Mouse (Mus musculus) adipocyte (in vitro differentiated cells): ENCODE measurements around the gene Zfp113.

ENCODE experiments used
- DNase-seq: peaks from one replicate; pipeline ENCODE4 v3.0.0-alpha.2; 2016; ENCODE audit warnings: low spot score

Gene Zfp113

DNA sequence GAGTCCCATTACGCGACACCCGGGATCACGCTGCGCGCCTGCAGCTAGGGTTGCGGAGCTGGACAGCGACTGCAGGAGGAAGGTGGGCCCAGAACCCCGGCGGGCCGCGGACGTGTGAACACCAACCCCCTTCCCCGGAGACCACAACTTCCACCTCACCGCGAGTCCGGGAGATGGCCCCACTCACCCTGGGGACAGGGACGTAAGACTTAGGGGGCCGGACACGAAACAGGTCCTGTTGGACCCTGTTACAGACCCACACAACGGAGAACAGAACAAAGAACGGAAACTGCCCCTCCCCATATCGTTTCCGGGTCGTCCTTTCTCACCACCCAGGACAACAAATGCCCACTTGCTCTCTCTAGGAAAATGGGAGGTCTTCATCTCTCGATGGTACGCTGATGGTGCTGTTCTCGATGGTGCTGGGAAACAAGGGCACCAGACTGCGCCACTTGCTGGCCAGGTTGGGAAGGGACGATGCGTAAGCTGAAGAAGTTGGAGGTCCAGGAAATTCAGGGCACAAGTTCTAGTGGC is at the start of gene Zfp113:
TSS of gene Zfp113 (minus strand) at position 302 of the 534 bp plus-strand sequence.
- peak; percentile 98 for DNase-seq

DNA sequence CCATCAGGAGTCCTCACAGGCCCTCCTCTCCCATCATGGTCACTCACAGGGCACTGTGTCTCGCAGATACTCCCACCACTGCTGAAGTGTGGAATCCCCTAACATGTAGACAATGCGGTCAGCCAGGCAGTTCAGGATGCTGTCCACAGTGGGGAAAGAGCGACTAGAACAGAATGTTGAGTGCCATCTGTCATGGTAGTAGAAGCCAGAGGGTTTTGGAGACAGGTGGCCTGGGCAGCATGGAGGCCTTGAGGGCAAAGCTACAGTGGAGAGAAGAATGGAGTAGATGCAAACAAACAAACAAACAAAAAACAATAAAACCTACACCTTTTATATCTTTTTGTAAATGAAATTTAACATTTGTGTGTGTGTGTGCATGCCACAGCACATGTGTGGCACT is 46.5 kb upstream of the Zfp113 start:
- no peak for DNase-seq

DNA sequence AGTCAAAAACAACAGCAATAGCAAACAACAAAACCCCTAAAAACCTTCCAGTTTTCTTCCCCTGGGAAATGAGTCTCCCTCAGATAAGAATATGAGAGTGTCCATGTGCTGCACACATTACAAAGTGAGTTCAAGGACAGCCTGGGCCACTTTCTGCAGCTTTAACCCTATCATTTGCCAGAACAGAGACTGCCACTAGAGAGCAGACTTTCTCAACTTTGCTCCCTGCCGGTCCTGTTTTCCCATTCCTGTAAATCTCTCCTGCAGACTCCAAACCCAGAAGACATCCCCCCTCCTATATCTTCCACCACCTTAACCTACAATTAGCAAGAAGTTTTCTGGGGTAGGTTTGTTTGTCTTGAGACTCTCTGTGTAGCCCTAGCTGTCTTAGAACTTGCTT is 44.0 kb upstream of the Zfp113 start:
- DNase-seq: peak; percentile 70

DNA sequence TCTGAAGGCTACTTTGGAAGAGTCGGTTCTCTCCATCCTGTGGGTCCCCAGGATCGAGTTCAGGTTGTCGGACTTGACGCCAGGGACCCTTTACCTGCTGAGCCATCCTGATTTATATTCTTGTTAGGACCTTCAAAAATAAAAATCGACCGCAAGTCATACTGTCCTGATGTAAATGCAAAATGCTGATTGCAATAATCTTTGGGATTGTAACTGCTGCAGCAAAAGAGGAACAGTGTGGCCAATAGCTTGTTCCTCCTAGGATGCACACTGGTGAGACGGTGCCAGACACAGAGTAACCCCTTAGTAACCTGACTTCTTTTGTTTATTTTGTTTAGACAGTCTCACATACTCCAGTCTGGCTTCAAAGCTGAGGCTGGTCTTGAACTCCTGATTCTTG is 39.9 kb upstream of the Zfp113 start:
- no peak for DNase-seq

DNA sequence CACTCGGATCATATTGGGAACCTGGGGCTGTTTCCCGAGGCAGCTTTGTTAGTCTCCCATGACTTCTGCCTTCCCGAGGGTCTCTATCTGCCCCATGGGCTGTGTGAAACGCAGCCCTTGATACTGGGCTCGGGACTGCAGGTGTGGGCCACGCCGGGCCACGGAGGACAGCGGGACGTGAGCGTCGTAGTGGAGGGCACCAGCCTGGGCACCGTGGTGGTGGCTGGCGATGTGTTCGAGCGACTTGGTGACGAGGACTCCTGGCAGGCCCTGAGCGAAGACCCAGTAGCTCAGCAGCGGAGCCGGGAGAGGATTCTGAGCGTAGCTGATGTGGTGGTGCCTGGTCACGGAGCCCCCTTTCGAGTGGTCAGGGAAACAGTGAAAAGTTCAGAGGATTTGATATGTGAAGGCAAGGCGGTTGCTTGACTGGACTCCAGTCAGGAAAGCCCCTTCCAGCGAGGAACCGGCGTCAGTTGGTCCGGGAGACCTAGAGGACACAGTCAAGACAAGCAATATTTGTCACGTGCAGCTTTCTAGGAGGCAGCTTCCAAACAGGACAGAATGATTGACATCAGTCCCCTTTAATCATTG is 39.3 kb upstream of the Zfp113 start:
- no peak for DNase-seq

DNA sequence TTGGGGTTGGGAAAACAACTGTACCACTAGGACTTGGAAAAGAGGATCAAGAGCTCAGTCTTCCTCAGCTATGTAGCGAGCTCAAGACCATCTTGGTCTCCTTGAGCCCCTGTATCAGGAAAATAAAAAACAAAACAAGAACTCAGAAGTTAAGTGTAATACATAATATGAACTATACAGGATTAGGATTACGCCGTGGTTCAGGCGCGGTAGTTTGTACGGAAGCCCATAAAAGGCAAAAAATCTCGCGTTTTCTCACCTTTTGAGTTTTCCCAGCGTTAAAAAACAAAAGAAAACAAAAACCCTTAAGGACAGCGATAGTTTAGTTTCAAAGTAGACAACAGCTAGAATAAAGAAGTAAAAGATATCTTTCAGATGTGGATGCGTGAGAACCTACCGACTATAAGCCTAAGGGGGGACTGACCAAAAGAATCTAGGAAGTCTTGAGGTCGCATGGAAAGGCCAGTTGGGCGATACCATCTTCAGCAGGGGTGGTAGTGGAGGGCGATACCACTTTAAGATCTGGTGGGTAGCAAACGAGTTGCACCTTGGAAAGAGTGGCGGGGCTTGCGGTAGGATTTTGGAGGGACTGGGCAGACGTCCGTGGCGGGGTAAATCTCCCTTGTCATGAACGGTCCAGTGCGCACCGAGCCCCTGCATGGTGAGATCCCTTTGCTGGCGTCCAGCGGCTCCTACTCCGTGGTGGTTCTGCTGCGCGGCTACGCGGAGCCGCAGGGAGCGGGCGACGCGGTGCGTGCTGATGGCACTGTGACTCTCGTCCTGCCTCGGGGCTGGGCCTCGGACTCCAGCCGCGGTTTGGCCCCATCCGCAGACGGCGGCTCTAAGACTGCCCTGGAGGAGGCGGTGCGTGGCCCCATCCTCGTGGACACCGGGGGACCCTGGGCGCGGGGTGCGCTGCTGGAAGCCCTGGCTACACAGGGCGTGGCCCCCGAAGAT is 38.5 kb upstream of the Zfp113 start, which contains the start of gene Mblac1:
TSS of gene Mblac1 (plus strand) at position 544 of the 957 bp plus-strand sequence.
- DNase-seq: peak; percentile 87

DNA sequence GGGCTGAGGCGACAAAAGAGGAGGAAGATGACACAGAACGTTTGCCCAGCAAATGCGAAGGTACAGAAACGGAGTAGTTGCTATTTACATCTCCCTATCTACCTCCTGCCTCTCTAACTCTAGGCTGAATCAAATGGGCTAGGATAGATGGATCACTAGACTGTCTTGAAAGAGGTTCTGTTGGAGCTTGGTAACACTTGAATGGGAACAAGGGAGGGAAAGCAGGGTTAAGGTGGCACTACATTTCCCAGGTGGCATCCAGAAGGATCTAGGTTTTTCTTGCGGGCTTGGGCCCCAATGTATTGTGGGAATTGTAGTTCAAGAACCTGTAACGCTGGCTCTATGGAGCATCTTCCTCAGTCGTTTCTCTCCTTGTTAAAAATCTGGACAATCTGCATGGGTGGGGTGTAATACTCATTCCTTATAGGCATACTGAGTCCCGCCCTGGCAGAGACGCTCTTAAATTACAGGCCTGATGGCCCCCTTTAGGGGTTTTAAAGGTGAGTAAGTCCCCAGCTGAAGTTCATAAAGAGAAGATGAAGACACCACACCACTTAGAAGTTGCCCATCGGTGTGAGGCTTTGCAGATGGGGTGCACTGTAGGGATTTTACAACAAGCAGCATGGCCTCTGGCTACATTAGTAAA is 32.2 kb upstream of the Zfp113 start:
- DNase-seq: peak; percentile 91

DNA sequence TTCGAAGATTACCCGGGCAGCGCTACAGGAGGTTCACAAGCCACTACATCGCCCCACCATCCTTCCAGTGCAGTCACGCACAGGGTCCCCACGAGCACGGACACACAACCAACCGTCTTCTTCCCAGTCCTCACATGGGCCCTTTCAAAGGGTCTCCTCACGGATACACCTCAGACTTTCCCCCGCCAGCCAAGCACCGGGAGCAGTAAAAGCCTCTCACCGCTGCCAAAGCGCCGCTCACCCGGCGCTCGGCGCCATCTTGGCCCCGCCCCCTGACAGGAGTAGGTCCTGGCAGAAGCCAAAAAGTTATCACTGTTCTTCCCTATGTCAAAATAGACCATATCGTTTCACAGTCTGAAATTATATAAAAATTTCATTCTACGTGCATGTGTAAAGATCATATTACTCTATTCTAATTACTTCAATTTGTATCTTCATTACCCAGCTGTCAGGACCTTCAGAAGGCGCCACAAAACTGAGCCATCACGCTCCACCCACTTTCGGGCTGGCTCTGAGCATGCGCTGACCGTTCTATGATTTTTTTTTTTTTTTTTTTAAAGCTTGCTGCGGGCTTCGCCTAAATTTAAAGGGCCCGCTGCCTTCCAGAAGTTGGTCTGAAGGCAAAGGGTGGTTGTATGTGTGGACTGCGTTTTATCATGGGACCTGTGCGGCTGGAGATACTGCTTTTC is 31.6 kb upstream of the Zfp113 start, which contains the start of the genes Taf6 and Cnpy4:
TSS of gene Taf6 (minus strand) at position 502 of the 689 bp plus-strand sequence.
TSS of gene Cnpy4 (plus strand) at position 536 of the 689 bp plus-strand sequence.
- peak; percentile 97 for DNase-seq

DNA sequence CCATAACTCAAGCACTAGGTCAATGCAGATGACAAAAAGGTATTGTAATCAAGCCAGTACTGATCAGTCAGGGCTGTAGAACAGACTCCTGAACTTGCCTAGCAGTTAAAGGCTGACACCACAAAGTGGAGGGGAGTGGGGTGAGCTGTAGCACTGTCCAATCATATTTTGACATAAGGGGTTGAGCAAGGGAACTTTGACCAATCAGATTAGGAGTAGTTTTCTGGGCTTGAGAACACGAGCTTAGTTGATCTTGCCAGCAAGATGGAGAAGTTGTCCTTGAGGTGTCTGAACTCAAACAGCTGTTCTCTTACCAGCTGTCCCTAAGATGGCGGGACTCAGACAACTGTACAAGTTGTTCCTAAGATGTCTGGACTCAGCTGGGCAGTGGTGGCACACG is 17.7 kb upstream of the Zfp113 start:
- peak; percentile 79 for DNase-seq

DNA sequence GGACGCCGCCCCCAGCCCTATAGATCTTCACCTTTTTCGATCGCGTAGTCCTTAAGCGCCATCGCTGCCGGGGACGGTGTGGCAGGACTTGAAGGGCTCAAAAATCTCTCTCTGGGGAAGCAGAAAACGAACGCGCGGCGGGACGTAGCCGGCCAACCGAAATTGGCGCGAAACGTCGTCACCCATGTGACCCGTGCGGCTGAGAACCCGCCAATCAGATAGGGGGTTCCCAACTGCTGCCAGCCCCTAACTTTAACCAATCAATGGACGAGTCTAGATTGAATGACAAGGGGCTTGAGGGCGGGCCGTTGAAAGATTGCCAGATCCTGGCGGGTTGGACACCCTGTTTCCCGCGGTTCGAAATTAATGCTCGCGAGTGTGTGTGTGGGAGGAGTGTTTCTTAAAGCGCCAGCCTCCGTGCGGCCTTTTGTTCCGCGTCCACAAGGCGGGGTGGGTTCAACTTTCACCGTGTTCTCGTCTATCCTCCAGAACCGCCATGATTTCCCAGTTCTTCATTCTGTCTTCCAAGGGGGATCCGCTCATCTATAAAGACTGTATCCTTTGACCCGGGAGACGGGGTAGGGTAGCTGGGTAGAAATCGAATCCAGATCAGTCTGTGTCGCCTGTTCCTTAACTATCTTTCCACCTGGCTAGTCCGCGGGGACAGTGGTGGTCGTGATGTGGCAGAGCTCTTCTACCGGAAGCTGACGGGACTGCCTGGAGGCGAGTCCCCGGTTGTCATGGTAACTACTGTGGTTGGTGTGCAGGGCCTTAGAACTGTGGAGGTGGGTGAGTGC is 16.3 kb upstream of the Zfp113 start, which contains the start of the genes Ap4m1 and Mcm7:
TSS of gene Ap4m1 (plus strand) at position 308 of the 797 bp plus-strand sequence.
TSS of gene Mcm7 (minus strand) at position 728 of the 797 bp plus-strand sequence.
- peak; percentile 100 for DNase-seq

DNA sequence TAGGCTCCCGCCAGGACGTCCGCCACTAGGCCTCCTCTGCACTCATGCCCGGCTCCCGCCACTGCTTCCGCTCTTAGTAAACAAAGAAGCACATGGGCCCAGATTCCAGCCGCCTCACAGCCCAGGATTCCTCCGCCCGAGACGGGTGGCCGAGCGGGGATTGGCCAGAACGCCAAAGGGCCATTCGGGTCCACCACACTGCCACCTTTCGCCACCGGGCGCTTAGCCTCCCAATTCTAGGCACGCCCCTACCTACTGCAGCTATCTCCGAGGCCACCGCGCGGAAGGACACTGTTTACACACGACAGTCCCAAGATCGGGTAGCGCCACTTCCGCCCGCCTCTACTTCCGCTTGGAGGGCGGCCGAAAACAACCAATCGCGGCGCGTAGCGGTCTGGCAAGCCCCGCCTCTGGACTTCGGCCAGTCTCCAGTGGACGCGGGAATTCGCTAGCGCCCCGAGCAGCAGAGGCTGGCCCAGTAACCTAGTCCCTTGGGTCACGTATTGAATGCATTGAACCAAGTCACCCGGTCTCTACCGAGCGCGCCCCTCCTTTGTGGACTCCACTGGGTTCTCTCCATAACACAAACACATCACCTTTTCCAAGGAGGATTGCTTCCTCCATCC is 15.5 kb upstream of the Zfp113 start:
- DNase-seq: peak; percentile 99

DNA sequence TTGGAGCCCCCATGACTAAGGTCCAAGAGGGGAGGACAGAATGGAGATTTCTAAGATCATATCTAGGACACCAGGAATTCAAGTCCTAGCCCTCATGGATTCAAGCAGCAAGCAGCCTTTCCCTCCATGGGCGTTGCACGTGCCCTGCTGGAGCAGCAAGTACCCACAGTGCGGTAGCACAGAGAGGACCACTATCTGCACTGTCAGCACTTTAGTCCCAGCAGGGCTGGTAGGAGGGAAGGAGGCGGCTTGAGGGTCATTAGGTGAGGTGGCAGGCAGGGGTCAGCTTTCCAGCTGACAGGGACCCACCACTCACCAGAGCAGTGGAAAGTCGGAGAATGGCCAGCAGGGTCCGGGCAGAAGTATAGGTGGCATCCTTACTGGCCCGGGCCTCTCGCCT is 10.1 kb upstream of the Zfp113 start:
- DNase-seq: no peak

DNA sequence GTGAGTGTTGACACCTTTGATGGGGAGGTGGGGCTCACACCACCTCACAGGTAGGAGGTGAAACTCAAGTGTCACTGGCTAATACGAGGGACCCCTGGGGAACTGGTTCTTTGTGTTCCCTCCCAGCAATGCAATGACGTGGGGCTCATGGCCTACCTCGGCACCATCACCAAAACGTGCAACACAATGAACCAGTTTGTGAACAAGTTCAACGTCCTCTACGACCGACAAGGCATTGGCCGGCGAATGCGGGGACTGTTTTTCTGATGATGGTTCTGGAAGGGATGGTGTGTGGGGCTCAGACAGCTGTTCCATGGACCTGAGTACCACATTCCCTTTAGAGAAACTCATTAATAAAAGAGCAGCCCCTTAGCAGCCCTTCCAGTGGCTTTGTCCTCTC is 8.1 kb upstream of the Zfp113 start:
- no peak for DNase-seq

DNA sequence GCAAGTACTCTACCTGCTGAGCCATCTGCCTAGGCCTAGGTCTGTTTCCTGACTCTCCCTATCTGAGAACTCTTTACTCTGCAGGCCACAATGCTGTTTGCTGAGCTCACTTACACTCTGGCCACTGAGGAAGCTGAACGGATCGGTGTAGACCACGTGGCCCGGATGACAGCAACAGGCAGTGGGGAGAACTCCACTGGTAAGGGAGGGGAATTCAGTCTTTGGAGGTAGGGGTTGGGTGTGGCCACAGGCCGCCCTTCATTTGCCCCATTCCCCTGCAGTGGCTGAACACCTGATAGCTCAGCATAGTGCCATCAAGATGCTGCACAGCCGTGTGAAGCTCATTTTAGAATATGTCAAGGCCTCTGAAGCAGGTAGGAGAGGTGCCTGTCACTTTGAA is 7.5 kb upstream of the Zfp113 start:
- no peak for DNase-seq

DNA sequence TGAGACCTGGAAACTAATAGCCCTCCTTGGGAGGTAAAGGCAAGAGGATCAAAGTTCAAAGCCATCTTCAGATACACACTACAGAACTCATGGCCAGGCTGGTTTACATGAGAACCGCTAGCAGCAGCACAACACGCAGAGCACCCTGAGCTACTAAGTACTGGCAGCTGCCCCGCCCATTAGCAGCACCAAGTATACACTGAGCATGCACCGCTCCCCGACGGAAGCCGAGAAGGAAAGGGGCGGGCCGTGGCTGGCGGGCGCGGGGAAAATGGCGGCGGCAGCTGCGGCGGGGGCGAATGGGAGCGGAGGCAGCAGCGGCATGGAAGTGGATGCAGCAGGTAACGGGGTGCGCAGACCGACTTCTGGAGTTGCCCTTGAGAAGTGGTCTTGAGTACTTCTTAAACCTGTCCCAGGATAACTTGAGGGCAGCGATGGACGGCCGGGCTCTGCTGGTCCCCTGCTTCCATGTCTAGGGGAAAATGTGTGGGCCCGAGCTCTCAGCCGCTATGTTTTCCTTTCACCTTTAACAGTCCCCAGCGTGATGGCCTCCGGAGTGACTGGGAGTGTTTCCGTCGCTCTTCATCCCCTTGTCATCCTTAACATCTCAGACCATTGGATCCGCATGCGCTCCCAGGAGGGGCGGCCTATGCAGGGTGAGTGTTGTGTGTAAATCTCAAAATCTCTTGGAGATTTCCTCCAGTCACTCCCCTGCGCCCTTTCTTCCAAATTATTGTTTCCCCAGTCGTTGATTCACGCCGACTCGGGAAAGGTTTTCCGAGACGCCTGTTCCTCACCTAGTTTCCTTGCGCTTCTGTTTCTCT is 5.5 kb upstream of the Zfp113 start, which contains the start of gene Cops6:
TSS of gene Cops6 (plus strand) at position 230 of the 824 bp plus-strand sequence.
- peak; percentile 96 for DNase-seq

DNA sequence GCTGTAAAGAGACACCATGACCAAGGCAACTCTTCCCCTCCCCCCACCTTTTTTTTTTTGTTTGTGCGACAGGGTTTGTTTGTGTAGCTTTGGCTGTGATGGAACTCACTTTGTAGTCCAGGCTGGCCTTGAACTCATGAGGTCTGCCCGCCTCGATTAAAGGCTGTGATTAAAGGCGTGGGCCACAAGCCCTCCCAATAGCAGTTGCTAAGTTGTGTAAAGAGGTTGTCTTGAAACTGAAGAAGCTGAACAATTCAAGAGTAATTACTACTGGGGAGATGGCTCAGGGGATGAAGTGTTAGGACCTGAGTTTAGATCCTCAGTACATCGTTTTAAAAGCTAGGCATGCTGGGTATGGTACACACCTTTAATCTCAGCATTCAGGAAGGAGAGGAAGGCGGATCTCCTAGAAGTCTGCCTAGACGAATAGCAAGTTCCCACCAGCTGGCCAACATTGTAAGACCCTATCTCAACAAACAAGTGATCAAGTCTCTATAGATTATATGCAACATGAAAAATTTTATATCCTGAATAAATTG is 4.7 kb upstream of the Zfp113 start:
- DNase-seq: no peak

DNA sequence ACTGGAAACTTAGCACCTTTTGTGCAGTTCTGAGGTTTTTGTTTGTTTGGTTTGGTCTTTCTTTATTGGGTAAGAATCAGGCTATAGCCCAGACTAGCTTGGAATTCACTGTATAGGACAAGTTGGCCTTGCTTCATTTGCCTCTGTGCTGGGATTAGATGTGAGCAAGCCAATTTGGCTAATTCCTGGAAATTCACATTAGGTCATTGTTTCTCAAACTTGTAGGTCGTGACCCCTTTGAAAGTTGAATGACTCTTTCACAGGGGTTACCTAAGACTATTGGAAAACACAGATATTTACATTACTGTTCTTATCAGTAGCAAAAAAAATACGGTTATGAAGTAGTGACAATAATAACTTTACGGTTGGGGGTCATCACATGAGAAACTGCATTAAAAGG is 1.2 kb downstream of the Zfp113 start:
- no peak for DNase-seq

DNA sequence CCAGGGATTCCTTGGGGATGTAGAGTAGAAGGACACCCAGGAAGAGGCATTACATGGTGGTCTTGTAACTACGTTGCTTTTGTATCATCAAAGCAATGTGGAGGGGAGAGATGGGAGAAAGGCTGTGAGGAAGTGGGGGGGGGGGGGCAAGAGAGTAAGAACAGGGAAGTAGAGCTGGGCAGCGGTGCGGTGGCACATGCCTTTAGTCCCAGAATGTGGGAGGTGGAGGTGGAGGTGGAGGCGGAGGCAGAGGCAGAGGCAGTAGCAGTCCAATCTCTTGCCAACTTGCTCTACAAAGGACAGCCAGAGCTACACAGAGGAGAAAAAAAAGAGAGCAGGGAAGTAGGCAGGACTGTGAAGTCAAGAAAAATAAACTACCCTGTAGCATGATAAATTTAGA is 17.0 kb downstream of the Zfp113 start:
- no peak for DNase-seq
